Mouse (Mus musculus) midbrain, embryonic 11.5 days (tissue): ENCODE results near the gene Ptpn3. TPM values are rescaled to one million over a fixed set of nuclear protein-coding genes. Genes with fewer than 3 reads are reported as not detected.

ENCODE experiments used
- ATAC-seq: fragments of 200-750 bp; cut with Nextera tagmentation; 2 replicates; pipeline ENCODE4 v1.8.0; 2017; ENCODE audit warnings: moderate TSS enrichment, moderate library complexity; ENCODE audit not compliant: low FRiP score
- DNase-seq: peaks from one replicate; pipeline ENCODE4 v3.0.0; 2015; ENCODE audit warnings: low spot score; ENCODE audit errors: missing footprints
- H3K27ac ChIP-seq: fragments of 300-500 bp; sonication (generic); 2 replicates; pipeline ENCODE4 v1.5.1; 2014; ENCODE audit warnings: low read depth, low read length
- H3K27me3 ChIP-seq: fragments of 300-500 bp; sonication (generic); 2 replicates; pipeline ENCODE4 v1.6.1; 2014; ENCODE audit warnings: mild to moderate bottlenecking, low read length, moderate library complexity, mixed read lengths; ENCODE audit not compliant: control insufficient read depth, insufficient read depth
- H3K36me3 ChIP-seq: fragments of 300-500 bp; sonication (generic); 2 replicates; pipeline ENCODE4 v1.6.1; 2014; ENCODE audit warnings: mild to moderate bottlenecking, low read length, moderate library complexity, mixed read lengths; ENCODE audit not compliant: control insufficient read depth, insufficient read depth
- H3K4me1 ChIP-seq: fragments of 300-500 bp; sonication (generic); 2 replicates; pipeline ENCODE4 v1.6.1; 2014; ENCODE audit warnings: low read length; ENCODE audit not compliant: control insufficient read depth, insufficient read depth
- H3K4me2 ChIP-seq: fragments of 300-500 bp; sonication (generic); 2 replicates; pipeline ENCODE4 v1.6.1; 2014; ENCODE audit warnings: mild to moderate bottlenecking, moderate library complexity
- H3K4me3 ChIP-seq: fragments of 300-500 bp; sonication (generic); 2 replicates; pipeline ENCODE4 v1.5.1; 2014; ENCODE audit warnings: low read depth, low read length
- H3K9ac ChIP-seq: fragments of 300-500 bp; sonication (generic); 2 replicates; pipeline ENCODE4 v1.6.1; 2014; ENCODE audit warnings: low read length
- H3K9me3 ChIP-seq: fragments of 300-500 bp; sonication (generic); 2 replicates; pipeline ENCODE4 v1.6.1; 2016; ENCODE audit warnings: low read length; ENCODE audit not compliant: control insufficient read depth
- WGBS: fragments of 180-500 bp; shearing (Covaris S2); extraction: QIAGEN DNeasy Blood & Tissue Kit; methylation state at CpG from one replicate; pipeline ENCODE4 v1.1.7; 2014; 5-methylcytosine and 5-hydroxymethylcytosine counted together
- polyA plus RNA-seq: library from polyadenylated mRNA; unstranded; fragments of >200 nt; fragmentation: Nextera tagmentation; extraction: Ambion mirVana; gene quantifications from 2 replicates; pipeline ENCODE4 v1.2.1, GENCODE M21; 2014

The Ptpn3 gene
- polyA plus RNA-seq, 1 experiment from 2014 or later = 0.33 TPM

GRCm38 (mm10) chr4:57164578-57165210 lies 136.9 kb downstream of the Ptpn3 start:
- H3K36me3 ChIP-seq = no peaks in the 10 kb centered on the region
- ATAC-seq (no peak), DNase-seq (peak; percentile 78)
- H3K9me3 ChIP-seq = no peaks in the 10 kb centered on the region
- WGBS = 91% methylated on average over 9 of the region's 9 CpGs
- H3K4me2 ChIP-seq = no peak overlapping the region
- no peak overlapping the region for H3K27ac ChIP-seq
- H3K4me1 ChIP-seq = no peaks in the 10 kb centered on the region
- no peak overlapping the region for H3K4me3 ChIP-seq
- no peak overlapping the region for H3K9ac ChIP-seq
- no peaks in the 10 kb centered on the region for H3K27me3 ChIP-seq

GRCm38 (mm10) chr4:57162789-57163722 lies 138.6 kb downstream of the Ptpn3 start:
- no peak for ATAC-seq
- WGBS = 24% methylated on average over 10 of the region's 10 CpGs
- no peak overlapping the region for H3K4me3 ChIP-seq

DNA sequence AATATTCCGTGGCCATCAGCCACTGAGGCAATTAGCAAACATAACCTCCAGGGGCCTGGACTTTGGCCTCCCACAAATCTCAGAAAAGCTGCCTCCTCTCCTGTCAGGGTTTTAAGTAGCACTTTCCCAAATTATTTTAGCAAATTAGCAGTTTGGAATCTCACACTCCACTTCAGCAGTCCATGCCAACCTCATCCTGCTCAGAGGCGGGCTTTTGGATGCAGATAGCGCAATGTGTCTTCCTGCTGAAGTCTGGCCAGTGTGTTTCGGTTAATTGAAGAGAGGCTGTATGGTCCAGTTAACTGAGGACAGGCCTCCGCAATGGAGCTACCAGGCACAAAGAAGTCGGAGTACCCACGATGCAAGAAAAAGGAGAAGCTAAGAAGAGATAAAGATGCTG lies 141.1 kb downstream of the Ptpn3 start:
- no peak for ATAC-seq
- 86% methylated on average over 7 of the region's 7 CpGs for WGBS
- H3K4me3 ChIP-seq = no peak overlapping the region

More at GRCm38 (mm10) chr4:57162789-57163722, 138.6 kb downstream of the Ptpn3 start:
- DNase-seq = peak; percentile 80
- Histone ChIP-seq H3K27me3 (no peaks in the 10 kb centered on the region), H3K4me2 (no peak overlapping the region), H3K9ac (no peak overlapping the region), H3K9me3 (no peaks in the 10 kb centered on the region), H3K4me1 (no peaks in the 10 kb centered on the region), H3K36me3 (no peaks in the 10 kb centered on the region), H3K27ac (no peak overlapping the region)

DNA sequence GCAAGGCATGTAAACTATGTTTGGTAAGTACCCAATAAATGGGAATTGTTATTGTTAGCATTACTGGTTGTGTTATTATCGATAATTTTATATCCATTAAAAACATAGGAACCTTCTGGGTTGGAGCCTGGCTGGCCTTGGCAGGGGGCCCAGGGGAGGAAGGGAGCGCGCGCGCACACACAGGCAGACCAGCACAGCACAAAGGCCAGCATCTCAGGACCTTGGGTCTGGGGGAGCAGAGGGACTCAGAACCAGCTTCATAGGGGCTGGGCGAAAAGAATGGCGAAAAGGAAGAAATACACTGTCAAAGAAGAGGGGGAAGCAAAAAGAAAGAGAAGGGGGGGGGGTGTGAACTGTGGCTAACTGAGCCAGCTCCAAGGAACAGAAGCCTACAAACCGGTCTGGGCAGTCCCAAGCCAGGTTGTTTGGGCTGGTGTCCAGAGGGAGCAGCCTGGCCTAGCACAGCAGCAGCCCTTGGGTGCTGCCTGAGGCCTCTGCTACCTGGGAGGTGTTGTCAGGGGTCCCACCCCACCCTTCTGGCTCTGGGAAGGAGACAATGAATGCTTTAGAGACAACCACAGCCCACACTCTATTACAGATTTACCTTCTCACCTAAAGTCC lies 145.0 kb downstream of the Ptpn3 start:
- no peak for ATAC-seq
- WGBS = 81% methylated on average over 8 of the region's 8 CpGs

More for the DNA sequence above, 141.1 kb downstream of the Ptpn3 start:
- Histone ChIP-seq H3K36me3 (no peaks in the 10 kb centered on the region), H3K9me3 (no peaks in the 10 kb centered on the region), H3K4me1 (no peaks in the 10 kb centered on the region), H3K9ac (no peak overlapping the region), H3K4me2 (no peak overlapping the region), H3K27ac (no peak overlapping the region), H3K27me3 (no peaks in the 10 kb centered on the region)
- DNase-seq = no peak

DNA sequence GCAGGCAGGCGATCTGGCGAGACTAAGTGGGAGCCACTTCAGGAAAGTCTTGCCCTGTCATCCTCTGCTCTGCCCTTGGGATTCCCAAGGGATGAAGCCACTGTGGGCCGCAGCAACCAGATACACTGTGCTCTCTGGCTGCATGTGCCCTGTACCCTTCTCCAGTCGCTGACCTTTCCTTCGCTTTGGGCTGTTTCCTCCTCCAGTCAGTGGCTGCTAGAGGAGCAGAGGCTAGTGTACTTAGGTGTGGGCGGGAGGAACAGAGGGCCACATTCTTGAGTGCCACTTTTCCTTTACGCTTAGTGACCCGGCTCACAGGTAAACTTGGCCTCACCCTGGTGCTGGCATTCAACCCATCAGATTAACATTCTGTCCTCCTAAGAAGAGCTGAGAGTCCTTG lies 147.8 kb downstream of the Ptpn3 start:
- 45% methylated on average over 8 of the region's 8 CpGs for WGBS
- Histone ChIP-seq H3K9ac (peak overlapping the region; percentile 0; the same call in 1 of the 2 replicates), H3K36me3 (no peaks in the 10 kb centered on the region), H3K4me3 (no peak overlapping the region), H3K27ac (no peak overlapping the region), H3K4me2 (no peak overlapping the region), H3K4me1 (peaks cover 9% of the 10 kb centered on the region), H3K27me3 (no peaks in the 10 kb centered on the region), H3K9me3 (no peaks in the 10 kb centered on the region)
- no peak for DNase-seq
- 0 out of 2 replicates have a peak, but pooled peaks have one; percentile 5 for ATAC-seq

More for the DNA sequence above, 145.0 kb downstream of the Ptpn3 start:
- DNase-seq = no peak
- H3K9ac ChIP-seq = no peak overlapping the region
- H3K27ac ChIP-seq = no peak overlapping the region
- no peak overlapping the region for H3K4me2 ChIP-seq
- H3K27me3 ChIP-seq = no peaks in the 10 kb centered on the region
- peaks cover 9% of the 10 kb centered on the region for H3K4me1 ChIP-seq
- no peak overlapping the region for H3K4me3 ChIP-seq
- H3K9me3 ChIP-seq = no peaks in the 10 kb centered on the region
- H3K36me3 ChIP-seq = no peaks in the 10 kb centered on the region

DNA sequence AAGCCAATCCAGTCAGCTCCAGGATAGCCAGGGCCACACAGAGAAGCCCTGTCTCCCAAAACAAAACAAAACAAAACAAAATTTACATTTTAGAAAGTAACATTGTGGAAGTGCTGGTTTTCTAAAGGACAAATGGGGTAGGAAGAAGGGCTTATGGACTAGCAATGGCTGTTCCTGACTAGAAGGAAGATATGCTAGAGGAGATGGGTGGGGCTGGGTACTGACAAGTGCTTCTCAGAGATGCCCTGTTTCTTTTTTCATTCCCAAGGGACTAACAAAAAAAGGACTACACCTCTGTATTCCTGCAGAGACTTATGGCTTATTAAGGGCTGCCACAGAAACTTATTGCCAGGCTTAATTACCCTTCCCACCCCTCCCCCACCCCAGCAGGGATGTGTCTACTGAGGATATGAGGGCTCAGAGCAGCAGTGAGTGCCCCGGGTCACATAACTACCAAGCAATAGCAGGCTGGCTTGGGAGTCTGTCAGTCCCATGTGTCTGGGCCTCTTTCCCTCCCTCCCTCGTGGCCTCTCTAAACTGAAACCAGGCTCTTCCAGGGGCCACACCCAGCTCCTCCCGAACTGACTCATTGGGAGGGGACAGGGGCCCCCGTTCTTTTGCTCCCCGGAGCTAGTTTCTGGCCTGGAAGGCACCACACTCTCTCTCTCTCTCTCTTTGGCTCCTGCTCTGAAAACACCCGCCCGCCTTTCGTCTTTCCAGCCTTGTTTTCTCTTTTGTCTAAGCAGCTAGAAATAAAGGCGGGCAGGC lies 148.4 kb downstream of the Ptpn3 start:
- no peaks in the 10 kb centered on the region for H3K27me3 ChIP-seq
- peaks cover 9% of the 10 kb centered on the region for H3K4me1 ChIP-seq
- H3K27ac ChIP-seq = no peak overlapping the region
- ATAC-seq (peak; percentile 44; the same call in 1 of the 2 replicates), DNase-seq (peak; percentile 86)
- peak overlapping the region; percentile 21; the same call in 1 of the 2 replicates for H3K4me2 ChIP-seq
- H3K9me3 ChIP-seq = no peaks in the 10 kb centered on the region
- WGBS = 9% methylated on average over 9 of the region's 9 CpGs
- H3K4me3 ChIP-seq = no peak overlapping the region
- H3K36me3 ChIP-seq = no peaks in the 10 kb centered on the region
- H3K9ac ChIP-seq = peak overlapping the region; percentile 0; the same call in 1 of the 2 replicates

- WGBS = 61% methylated on average over 3 of the region's 3 CpGs
- no peak overlapping the region for H3K9ac ChIP-seq
- H3K4me3 ChIP-seq = no peak overlapping the region
- peaks cover 3% of the 10 kb centered on the region; the same call in 1 of the 2 replicates for H3K27me3 ChIP-seq
- no peak overlapping the region for H3K4me2 ChIP-seq
- H3K4me1 ChIP-seq = peaks cover 2% of the 10 kb centered on the region
- no peaks in the 10 kb centered on the region for H3K36me3 ChIP-seq
- DNase-seq (no peak), ATAC-seq (no peak)
- no peaks in the 10 kb centered on the region for H3K9me3 ChIP-seq
- H3K27ac ChIP-seq = no peak overlapping the region
Measured at GRCm38 (mm10) chr4:57148182-57148581, 153.5 kb downstream of the Ptpn3 start.

DNA sequence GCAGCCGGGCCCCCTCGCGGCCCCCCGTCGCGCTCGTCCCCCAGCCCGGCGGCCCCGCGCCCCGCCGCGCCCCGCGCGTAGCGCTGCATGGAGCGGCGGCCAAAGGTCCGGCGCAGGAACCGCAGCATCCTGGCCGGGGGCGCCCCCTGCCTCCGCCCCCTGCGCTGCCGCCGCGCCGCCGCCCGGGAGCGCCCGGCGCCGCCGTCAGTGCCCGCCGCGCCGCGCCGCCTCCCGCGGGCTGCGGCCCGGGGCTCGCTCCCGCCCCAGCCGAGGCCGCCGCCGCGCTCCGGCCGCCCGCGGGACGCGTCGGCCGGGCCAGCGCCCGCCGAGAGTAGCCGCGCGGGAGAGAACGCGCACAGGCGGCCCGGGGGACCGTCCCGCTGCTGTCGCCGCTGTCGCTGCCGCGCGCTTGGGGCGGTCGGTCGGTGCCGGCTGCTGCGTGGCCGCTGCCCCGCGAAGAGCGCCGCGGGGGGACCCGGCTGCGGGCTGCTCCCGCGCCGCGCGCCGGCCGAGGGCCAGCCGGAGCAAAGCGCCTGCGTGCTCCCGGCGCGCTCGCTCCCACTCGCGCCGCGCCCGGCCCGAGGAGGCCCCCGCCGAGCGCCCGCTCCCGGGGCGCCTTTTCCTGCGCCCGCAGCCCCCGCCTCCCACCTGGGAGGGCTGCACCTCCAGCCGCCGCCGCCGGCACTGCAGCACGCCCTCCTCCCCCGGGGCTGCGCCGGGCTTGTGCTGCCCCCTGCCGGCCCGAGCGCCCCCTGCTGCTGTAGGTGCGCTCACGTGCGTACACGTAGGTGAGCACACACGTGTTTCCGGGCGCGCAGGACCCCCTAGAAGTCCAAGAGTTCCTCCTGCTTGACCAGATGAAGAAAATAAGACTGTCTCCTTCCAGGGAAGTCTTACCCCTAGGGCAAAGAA lies 158.4 kb downstream of the Ptpn3 start, which contains the start of gene Epb41l4b:
Gene Epb41l4b, minus strand, starts transcription at position 412 of the 912 bp plus-strand sequence.
- no peak within 1 kb of the TSS for H3K27ac ChIP-seq
- H3K4me3 ChIP-seq = peak within 1 kb of the TSS; percentile 67
- ATAC-seq (peak; percentile 90), DNase-seq (peak; percentile 98)
- H3K9ac ChIP-seq = peak within 1 kb of the TSS; percentile 71
- peak within 1 kb of the TSS; percentile 90 for H3K4me2 ChIP-seq
- H3K36me3 ChIP-seq = no peaks in the 10 kb centered on the region
- under 1% methylated on average over 81 of the region's 142 CpGs for WGBS
- peaks cover 15% of the 10 kb centered on the region for H3K4me1 ChIP-seq
- H3K9me3 ChIP-seq = no peaks in the 10 kb centered on the region
- peaks cover 28% of the 10 kb centered on the region for H3K27me3 ChIP-seq
